8 mouse cellular contexts compared by ENCODE assay signal in the genomic region with DNA sequence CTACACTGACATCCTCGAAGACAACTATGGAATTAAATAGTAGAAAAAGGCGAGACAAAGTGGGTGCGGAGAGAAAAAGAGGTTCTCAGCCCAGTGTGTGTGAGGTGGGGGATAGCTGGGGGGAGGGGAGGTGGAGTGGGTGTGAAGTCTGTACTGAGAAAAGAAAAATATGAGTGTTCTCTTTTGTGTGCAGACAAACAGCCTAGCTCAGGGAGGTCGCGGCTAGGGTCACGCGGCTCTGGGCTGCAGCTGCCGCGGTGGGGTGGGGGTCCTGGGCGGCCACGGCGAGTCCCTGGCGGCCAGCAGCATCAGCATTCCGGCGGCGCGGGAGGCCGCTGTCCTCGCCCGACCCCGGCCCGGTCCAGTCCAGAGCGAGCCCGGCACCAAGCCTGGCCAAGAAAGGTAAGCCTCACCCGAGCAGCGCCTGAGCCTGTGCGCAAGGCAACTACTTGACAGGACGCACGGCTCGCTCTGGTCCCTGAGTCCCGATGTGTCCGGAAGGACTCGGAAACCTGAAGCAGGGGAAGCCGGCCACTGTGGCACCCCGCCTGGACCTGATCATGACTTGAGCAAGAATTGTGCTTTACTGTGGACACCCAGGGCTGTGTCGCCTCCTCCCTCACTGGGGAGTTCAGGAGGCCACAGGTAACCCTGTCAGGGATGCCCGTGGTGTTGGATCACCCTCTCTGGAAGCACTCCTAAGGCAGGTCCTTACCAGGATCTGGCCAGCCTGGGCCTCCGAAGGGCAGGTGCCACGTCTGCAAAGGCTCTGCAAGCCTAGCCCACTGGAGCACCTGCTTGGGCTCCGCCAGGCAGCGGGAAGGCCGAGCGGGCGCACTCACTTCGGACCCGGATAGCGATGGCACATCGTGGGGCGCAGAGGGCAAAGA.
DNase-seq lines count a peak whose midpoint lies in the region; ATAC-seq lines count a peak whose summit lies in the region.

No protein-coding gene starts in this region.

- H3K4me2 ChIP-seq in embryonic facial prominence, embryonic 15.5 days (replicated peaks): peak overlapping the region; percentile 39; the same call in 1 of the 2 replicates
- H3K4me2 ChIP-seq in neural tube, embryonic 15.5 days: peak overlapping the region; percentile 48

- no peak overlapping the region for H3K27ac ChIP-seq in embryonic facial prominence, embryonic 15.5 days (replicated peaks)
- no peak overlapping the region for H3K27ac ChIP-seq in neural tube, embryonic 15.5 days (replicated peaks)

- peak overlapping the region; percentile 21; the same call in 1 of the 2 replicates for H3K4me3 ChIP-seq in embryonic facial prominence, embryonic 15.5 days (replicated peaks)
- peak overlapping the region; percentile 18 for H3K4me3 ChIP-seq in neural tube, embryonic 15.5 days (replicated peaks)

- ATAC-seq in embryonic facial prominence, embryonic 15.5 days (ENCODE audit: insufficient number of reproducible peaks, low FRiP score, low TSS enrichment, low read depth): no peak
- ATAC-seq in neural tube, embryonic 15.5 days (ENCODE audit: low FRiP score): 0 out of 2 replicates have a peak, but pooled peaks have one; percentile 17

- peaks cover 24% of the 10 kb centered on the region for H3K4me1 ChIP-seq in embryonic facial prominence, embryonic 15.5 days
- peaks cover 27% of the 10 kb centered on the region for H3K4me1 ChIP-seq in neural tube, embryonic 15.5 days

- DNase-seq in kidney, adult 18-20 months: peak; percentile 28
- DNase-seq in kidney, postnatal 14 days: no peak
- DNase-seq in kidney, postnatal 10 days: peak; percentile 22
- no peak for DNase-seq in layer of hippocampus, adult 8-10 months (ENCODE audit: low spot score in 2 of 2)
- no peak for DNase-seq in ovary, postnatal 14 days (ENCODE audit: low spot score)
- DNase-seq in gastrocnemius, postnatal 4 days (ENCODE audit: low spot score in 2 of 2): no peak

- 4% methylated on average over 49 of the region's 49 CpGs for WGBS in embryonic facial prominence, embryonic 15.5 days
- whole genome bisulfite sequencing in neural tube, embryonic 15.5 days: 1% methylated on average over 49 of the region's 49 CpGs

- H3K36me3 ChIP-seq in embryonic facial prominence, embryonic 15.5 days: no peaks in the 10 kb centered on the region
- no peaks in the 10 kb centered on the region for H3K36me3 ChIP-seq in neural tube, embryonic 15.5 days

- peaks cover 69% of the 10 kb centered on the region for H3K27me3 ChIP-seq in embryonic facial prominence, embryonic 15.5 days
- H3K27me3 ChIP-seq in neural tube, embryonic 15.5 days (replicated peaks): peaks cover 68% of the 10 kb centered on the region

- no peak overlapping the region for H3K9ac ChIP-seq in embryonic facial prominence, embryonic 15.5 days
- H3K9ac ChIP-seq in neural tube, embryonic 15.5 days (replicated peaks): no peak overlapping the region; the same call in 1 of the 2 replicates

- no peaks in the 10 kb centered on the region for H3K9me3 ChIP-seq in embryonic facial prominence, embryonic 15.5 days (replicated peaks)
- H3K9me3 ChIP-seq in neural tube, embryonic 15.5 days (replicated peaks): no peaks in the 10 kb centered on the region

Comparison
In these comparisons a context has a peak if more than half of its experiments do, and no peak if none do; other contexts are left out.
1. DNase-seq: peak in kidney, adult 18-20 months (single experiment) and kidney, postnatal 10 days (single experiment); none in kidney, postnatal 14 days (single experiment), layer of hippocampus, adult 8-10 months (0 of 2), ovary, postnatal 14 days (single experiment) and gastrocnemius, postnatal 4 days (0 of 2).